Mouse (Mus musculus) forebrain, embryonic 12.5 days (tissue): ENCODE results near the gene Itga5. TPM values are rescaled to one million over a fixed set of nuclear protein-coding genes. Genes with fewer than 3 reads are reported as not detected.

ENCODE experiments used
- ATAC-seq: fragments of 200-750 bp; cut with Nextera tagmentation; 2 replicates; pipeline ENCODE4 v1.8.0; 2017; ENCODE audit warnings: moderate TSS enrichment; ENCODE audit not compliant: low FRiP score
- H3K27ac ChIP-seq: fragments of 300-500 bp; sonication (generic); 2 replicates; pipeline ENCODE4 v1.5.1; 2016; ENCODE audit warnings: mild to moderate bottlenecking
- H3K27me3 ChIP-seq: fragments of 300-500 bp; sonication (generic); 2 replicates; pipeline ENCODE4 v1.6.1; 2016; ENCODE audit warnings: mild to moderate bottlenecking
- H3K36me3 ChIP-seq: fragments of 300-500 bp; sonication (generic); replicated peaks from 2 replicates; pipeline ENCODE4 v1.6.1; 2016; ENCODE audit warnings: mild to moderate bottlenecking
- H3K4me1 ChIP-seq: fragments of 300-500 bp; sonication (generic); 2 replicates; pipeline ENCODE4 v1.6.1; 2016
- H3K4me2 ChIP-seq: fragments of 300-500 bp; sonication (generic); 2 replicates; pipeline ENCODE4 v1.6.1; 2016; ENCODE audit warnings: mild to moderate bottlenecking, moderate library complexity
- H3K4me3 ChIP-seq: fragments of 300-500 bp; sonication (generic); replicated peaks from 2 replicates; pipeline ENCODE4 v1.5.1; 2016; ENCODE audit warnings: mild to moderate bottlenecking
- H3K9ac ChIP-seq: fragments of 300-500 bp; sonication (generic); 2 replicates; pipeline ENCODE4 v1.6.1; 2016; ENCODE audit warnings: mild to moderate bottlenecking
- H3K9me3 ChIP-seq: fragments of 300-500 bp; sonication (generic); 2 replicates; pipeline ENCODE4 v1.6.1; 2016
- WGBS: fragments of 180-500 bp; shearing (Covaris S2); methylation state at CpG from one replicate; pipeline ENCODE4 v1.1.7; 2016; 5-methylcytosine and 5-hydroxymethylcytosine counted together
- polyA plus RNA-seq: library from polyadenylated mRNA; unstranded; fragments of >200 nt; fragmentation: Nextera tagmentation; extraction: Ambion mirVana; gene quantifications from 2 replicates; pipeline ENCODE4 v1.2.1, GENCODE M21; 2016

Gene Itga5
- polyA plus RNA-seq, 1 experiment from 2014 or later: 17.3 TPM

- no peaks in the 10 kb centered on the region for H3K9me3 ChIP-seq
- ATAC-seq: no peak
- H3K9ac ChIP-seq: no peak overlapping the region
- H3K27ac ChIP-seq: no peak overlapping the region
- no peaks in the 10 kb centered on the region for H3K36me3 ChIP-seq
- 86% methylated on average over 4 of the region's 4 CpGs for WGBS
- no peaks in the 10 kb centered on the region; the same call in 1 of the 2 replicates for H3K4me1 ChIP-seq
- H3K27me3 ChIP-seq: no peaks in the 10 kb centered on the region
- H3K4me3 ChIP-seq: no peak overlapping the region
- H3K4me2 ChIP-seq: no peak overlapping the region
Observed at GRCm38 (mm10) chr15:103375112-103375800, 8.7 kb upstream of the Itga5 start.

- Histone ChIP-seq H3K9ac (no peak overlapping the region), H3K4me3 (no peak overlapping the region), H3K27ac (no peak overlapping the region), H3K36me3 (no peaks in the 10 kb centered on the region), H3K9me3 (no peaks in the 10 kb centered on the region), H3K27me3 (peaks cover 5% of the 10 kb centered on the region; the same call in 1 of the 2 replicates), H3K4me2 (no peak overlapping the region), H3K4me1 (peaks cover under 1% of the 10 kb centered on the region; the same call in 1 of the 2 replicates)
- ATAC-seq: no peak
Observed at GRCm38 (mm10) chr15:103372461-103372860, 5.9 kb upstream of the Itga5 start.

- Histone ChIP-seq H3K9me3 (no peaks in the 10 kb centered on the region), H3K27ac (no peak overlapping the region), H3K4me3 (no peak overlapping the region), H3K9ac (no peak overlapping the region), H3K4me2 (no peak overlapping the region), H3K36me3 (no peaks in the 10 kb centered on the region), H3K4me1 (peaks cover 8% of the 10 kb centered on the region), H3K27me3 (peaks cover 11% of the 10 kb centered on the region; the same call in 1 of the 2 replicates)
- no peak for ATAC-seq
- WGBS: 87% methylated on average over 1 of the region's 1 CpGs
Observed at GRCm38 (mm10) chr15:103371741-103372140, 5.2 kb upstream of the Itga5 start.

GRCm38 (mm10) chr15:103371208-103371607 is 4.6 kb upstream of the Itga5 start:
- H3K4me3 ChIP-seq: no peak overlapping the region
- H3K9me3 ChIP-seq: no peaks in the 10 kb centered on the region
- H3K9ac ChIP-seq: no peak overlapping the region
- peaks cover 11% of the 10 kb centered on the region; the same call in 1 of the 2 replicates for H3K27me3 ChIP-seq
- H3K4me2 ChIP-seq: no peak overlapping the region
- no peak overlapping the region for H3K27ac ChIP-seq
- no peak for ATAC-seq
- WGBS: 62% methylated on average over 2 of the region's 2 CpGs
- no peaks in the 10 kb centered on the region for H3K36me3 ChIP-seq
- peaks cover 12% of the 10 kb centered on the region for H3K4me1 ChIP-seq

- no peak overlapping the region for H3K4me2 ChIP-seq
- no peak for ATAC-seq
- no peak overlapping the region for H3K27ac ChIP-seq
- no peak overlapping the region for H3K9ac ChIP-seq
- no peaks in the 10 kb centered on the region for H3K9me3 ChIP-seq
- WGBS: 67% methylated on average over 4 of the region's 4 CpGs
- H3K4me3 ChIP-seq: no peak overlapping the region
- H3K4me1 ChIP-seq: peaks cover 19% of the 10 kb centered on the region
- peaks cover 11% of the 10 kb centered on the region; the same call in 1 of the 2 replicates for H3K27me3 ChIP-seq
- H3K36me3 ChIP-seq: no peaks in the 10 kb centered on the region
Observed at GRCm38 (mm10) chr15:103370462-103370861, 3.9 kb upstream of the Itga5 start.

GRCm38 (mm10) chr15:103369123-103369522 is 2.6 kb upstream of the Itga5 start:
- H3K4me1 ChIP-seq: peaks cover 30% of the 10 kb centered on the region
- WGBS: 86% methylated on average over 1 of the region's 1 CpGs
- H3K9me3 ChIP-seq: no peaks in the 10 kb centered on the region

GRCm38 (mm10) chr15:103368179-103368940 is 1.8 kb upstream of the Itga5 start:
- Histone ChIP-seq H3K9me3 (no peaks in the 10 kb centered on the region), H3K4me1 (peaks cover 30% of the 10 kb centered on the region), H3K9ac (no peak overlapping the region), H3K27ac (no peak overlapping the region), H3K27me3 (peaks cover 17% of the 10 kb centered on the region; the same call in 1 of the 2 replicates), H3K36me3 (no peaks in the 10 kb centered on the region), H3K4me3 (no peak overlapping the region), H3K4me2 (no peak overlapping the region)
- ATAC-seq: no peak
- 81% methylated on average over 4 of the region's 4 CpGs for whole genome bisulfite sequencing

More at GRCm38 (mm10) chr15:103369123-103369522, 2.6 kb upstream of the Itga5 start:
- Histone ChIP-seq H3K36me3 (no peaks in the 10 kb centered on the region), H3K27me3 (peaks cover 16% of the 10 kb centered on the region; the same call in 1 of the 2 replicates), H3K4me2 (no peak overlapping the region), H3K27ac (no peak overlapping the region), H3K9ac (no peak overlapping the region), H3K4me3 (no peak overlapping the region)
- ATAC-seq: no peak

- ATAC-seq: peak; percentile 65
Observed at GRCm38 (mm10) chr15:103365471-103366375, 840 bp downstream of the Itga5 start.

GRCm38 (mm10) chr15:103364761-103365160 is 1.8 kb downstream of the Itga5 start:
- 44% methylated on average over 4 of the region's 4 CpGs for WGBS

More at GRCm38 (mm10) chr15:103365471-103366375, 840 bp downstream of the Itga5 start:
- Histone ChIP-seq H3K4me3 (peak overlapping the region; percentile 63), H3K4me2 (peak overlapping the region; percentile 96), H3K27ac (peak overlapping the region; percentile 57), H3K4me1 (peaks cover 30% of the 10 kb centered on the region), H3K9me3 (no peaks in the 10 kb centered on the region), H3K27me3 (peaks cover 17% of the 10 kb centered on the region; the same call in 1 of the 2 replicates), H3K9ac (peak overlapping the region; percentile 74), H3K36me3 (no peaks in the 10 kb centered on the region)
- under 1% methylated on average over 51 of the region's 51 CpGs for WGBS

GRCm38 (mm10) chr15:103363809-103364208 is 2.8 kb downstream of the Itga5 start:
- Histone ChIP-seq H3K36me3 (no peaks in the 10 kb centered on the region), H3K4me1 (peaks cover 34% of the 10 kb centered on the region), H3K4me3 (no peak overlapping the region), H3K9me3 (no peaks in the 10 kb centered on the region), H3K27me3 (peaks cover 17% of the 10 kb centered on the region; the same call in 1 of the 2 replicates), H3K27ac (no peak overlapping the region), H3K9ac (no peak overlapping the region), H3K4me2 (no peak overlapping the region)
- 49% methylated on average over 1 of the region's 1 CpGs for WGBS
- no peak for ATAC-seq

More at GRCm38 (mm10) chr15:103364761-103365160, 1.8 kb downstream of the Itga5 start:
- Histone ChIP-seq H3K9ac (no peak overlapping the region), H3K27ac (no peak overlapping the region), H3K36me3 (no peaks in the 10 kb centered on the region), H3K4me1 (peaks cover 30% of the 10 kb centered on the region), H3K27me3 (peaks cover 17% of the 10 kb centered on the region; the same call in 1 of the 2 replicates), H3K9me3 (no peaks in the 10 kb centered on the region), H3K4me2 (peak overlapping the region; percentile 96), H3K4me3 (peak overlapping the region; percentile 63)
- ATAC-seq: no peak

GRCm38 (mm10) chr15:103362950-103363349 is 3.6 kb downstream of the Itga5 start:
- Histone ChIP-seq H3K36me3 (no peaks in the 10 kb centered on the region), H3K27ac (no peak overlapping the region), H3K9me3 (no peaks in the 10 kb centered on the region), H3K4me3 (no peak overlapping the region), H3K27me3 (peaks cover 16% of the 10 kb centered on the region; the same call in 1 of the 2 replicates), H3K4me2 (no peak overlapping the region), H3K4me1 (peaks cover 35% of the 10 kb centered on the region), H3K9ac (no peak overlapping the region)
- 94% methylated on average over 3 of the region's 3 CpGs for WGBS
- no peak for ATAC-seq
